Mouse (Mus musculus): ENCODE data around the gene Tmem191c.

The Tmem191c gene

DNA sequence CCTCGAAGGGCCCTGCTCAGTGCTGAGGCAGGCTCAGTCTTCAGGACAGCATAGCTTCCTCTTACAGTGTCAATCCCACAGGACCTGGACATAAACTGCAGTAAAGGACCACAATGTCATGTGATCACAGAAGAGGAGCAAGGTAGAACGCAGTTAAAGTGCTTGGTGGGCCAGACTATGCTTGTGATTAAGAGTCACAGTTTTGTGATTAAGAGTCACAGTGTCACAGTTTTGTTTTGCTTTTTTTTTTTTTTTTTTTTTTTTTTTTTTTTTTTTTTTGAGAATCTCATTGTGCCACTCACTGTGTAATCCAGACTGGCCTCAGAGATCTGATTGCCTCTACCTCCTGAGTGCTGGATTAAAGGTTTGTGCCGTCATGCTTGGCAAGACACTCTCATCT is 9.8 kb upstream of the Tmem191c start:
- DNase-seq (ENCODE audit: low read depth, low spot score) = no peak

DNA sequence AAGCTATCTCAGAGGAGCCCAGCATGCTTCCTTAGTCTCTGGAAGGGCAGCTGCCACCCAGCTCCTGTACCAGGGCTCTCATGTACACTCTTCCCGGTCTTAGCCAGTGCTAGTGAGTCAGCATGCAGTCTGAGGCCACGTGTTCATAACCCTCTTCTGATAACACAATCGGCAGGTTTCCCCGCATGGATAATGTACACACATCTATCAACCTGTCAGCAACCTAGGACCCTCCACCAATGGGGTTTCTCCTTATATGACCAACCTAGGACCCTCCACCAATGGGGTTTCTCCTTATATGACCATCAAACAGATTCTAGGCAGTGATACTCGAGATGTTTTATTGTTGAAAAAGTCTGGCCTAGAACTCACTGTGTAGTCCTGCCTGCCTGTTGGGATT is 7.9 kb upstream of the Tmem191c start:
- DNase-seq (ENCODE audit: low read depth, low spot score) = no peak

DNA sequence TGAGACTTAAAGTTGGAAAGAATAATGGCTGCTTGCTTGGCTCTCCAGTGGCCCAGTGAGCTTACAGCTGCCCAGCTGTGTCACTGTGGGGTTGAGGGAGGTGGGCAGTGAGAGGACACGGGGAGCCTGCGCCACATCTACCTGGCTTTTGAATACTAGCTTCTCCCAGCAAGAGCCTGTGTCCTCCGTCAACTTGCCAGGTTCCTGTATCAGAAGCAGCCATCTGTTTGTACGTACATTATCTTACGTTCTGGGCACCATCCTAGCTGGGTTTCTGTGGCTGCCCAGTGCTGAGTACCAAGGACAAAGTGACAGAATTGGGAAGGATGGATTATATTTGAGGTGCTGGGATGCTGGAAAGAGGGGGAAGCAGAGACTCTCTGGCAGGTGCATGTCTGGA is 6.0 kb upstream of the Tmem191c start:
- no peak for DNase-seq (ENCODE audit: low read depth, low spot score)

DNA sequence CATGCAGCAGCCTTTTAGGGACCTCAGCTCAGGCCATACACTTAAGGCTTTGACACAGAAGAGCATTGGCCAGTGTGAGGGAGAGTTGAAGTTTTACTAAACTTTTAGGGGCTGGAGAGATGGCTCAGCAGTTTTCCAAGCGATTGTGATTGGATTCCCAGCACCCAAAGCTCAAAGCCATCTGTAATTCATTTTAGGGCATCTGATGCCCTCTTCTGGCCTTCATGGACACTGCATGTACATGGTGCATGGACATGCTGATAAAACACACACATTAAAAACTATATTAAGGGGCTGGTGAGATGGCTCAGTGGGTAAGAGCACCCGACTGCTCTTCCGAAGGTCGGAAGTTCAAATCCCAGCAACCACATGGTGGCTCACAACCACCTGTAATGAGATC is 4.8 kb upstream of the Tmem191c start:
- peak; percentile 82 for DNase-seq (ENCODE audit: low read depth, low spot score)

DNA sequence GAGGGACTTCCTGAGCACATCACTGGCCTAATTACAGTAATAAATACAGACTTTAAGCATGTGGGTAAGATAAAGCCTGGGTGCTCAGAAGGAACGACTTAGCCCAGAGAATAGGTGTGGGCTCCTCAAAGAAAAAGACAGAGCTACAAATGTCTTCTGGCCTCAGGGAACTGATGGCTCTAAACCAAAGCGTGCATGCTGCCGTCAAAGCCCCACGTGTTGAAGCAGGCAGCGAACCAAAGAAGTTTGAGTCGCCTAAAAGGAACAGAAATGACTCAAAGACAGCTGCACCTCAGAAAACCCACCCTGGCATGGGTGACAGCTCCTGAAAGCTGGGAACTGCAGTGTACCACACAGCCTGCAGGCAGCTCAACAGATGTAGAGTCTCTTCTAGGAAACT is 4.0 kb upstream of the Tmem191c start:
- DNase-seq (ENCODE audit: low read depth, low spot score) = no peak

DNA sequence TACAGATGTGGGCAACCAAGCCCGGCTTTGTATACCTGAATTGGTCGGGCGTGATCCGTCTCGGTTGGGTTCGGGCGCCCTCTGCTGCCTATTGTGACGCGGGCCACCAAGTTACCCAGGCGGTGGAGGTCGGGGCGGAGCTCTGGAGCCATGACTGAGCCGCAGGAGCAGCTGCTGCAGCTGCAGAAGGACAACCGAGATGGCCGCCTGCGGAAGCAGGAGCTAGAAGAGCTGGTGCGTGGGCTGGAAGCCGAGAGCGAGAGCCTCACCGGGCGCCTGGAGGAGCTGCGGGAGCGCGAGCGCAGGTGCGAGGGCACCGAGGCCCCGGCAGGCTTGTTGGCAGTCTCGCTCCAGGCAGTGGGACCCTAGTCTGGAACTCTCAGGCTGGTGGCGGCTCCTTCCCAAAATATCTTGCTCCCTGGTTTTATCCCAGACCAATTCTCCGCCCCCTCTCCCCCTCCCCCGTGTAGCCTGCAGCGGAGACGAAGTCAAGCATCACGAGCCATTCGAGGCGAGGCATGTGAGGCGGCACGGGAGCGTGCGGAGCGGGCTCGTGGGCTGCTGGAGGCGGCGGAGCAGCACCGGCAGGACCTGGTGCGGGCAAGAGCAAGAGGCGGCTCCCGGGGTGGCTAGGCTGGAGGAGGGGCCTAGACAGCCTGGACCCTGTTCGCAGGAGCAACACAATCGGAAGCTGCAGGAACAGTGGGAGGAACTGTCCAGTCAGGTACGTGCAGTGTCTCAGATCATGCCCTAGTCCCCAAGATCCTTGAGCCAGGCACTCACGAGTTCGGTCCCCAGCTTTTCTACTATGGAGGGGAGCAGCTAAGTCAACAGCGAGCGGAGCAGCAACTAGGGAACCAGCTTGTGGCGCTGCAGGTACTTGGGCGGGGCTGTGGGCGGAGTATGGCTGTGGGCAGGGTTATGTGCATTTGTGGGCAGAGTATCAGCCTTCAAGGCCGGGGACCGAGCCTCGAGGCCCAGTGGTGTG is 581 bp downstream of the Tmem191c start:
- DNase-seq (ENCODE audit: low read depth, low spot score) = peak; percentile 97

DNA sequence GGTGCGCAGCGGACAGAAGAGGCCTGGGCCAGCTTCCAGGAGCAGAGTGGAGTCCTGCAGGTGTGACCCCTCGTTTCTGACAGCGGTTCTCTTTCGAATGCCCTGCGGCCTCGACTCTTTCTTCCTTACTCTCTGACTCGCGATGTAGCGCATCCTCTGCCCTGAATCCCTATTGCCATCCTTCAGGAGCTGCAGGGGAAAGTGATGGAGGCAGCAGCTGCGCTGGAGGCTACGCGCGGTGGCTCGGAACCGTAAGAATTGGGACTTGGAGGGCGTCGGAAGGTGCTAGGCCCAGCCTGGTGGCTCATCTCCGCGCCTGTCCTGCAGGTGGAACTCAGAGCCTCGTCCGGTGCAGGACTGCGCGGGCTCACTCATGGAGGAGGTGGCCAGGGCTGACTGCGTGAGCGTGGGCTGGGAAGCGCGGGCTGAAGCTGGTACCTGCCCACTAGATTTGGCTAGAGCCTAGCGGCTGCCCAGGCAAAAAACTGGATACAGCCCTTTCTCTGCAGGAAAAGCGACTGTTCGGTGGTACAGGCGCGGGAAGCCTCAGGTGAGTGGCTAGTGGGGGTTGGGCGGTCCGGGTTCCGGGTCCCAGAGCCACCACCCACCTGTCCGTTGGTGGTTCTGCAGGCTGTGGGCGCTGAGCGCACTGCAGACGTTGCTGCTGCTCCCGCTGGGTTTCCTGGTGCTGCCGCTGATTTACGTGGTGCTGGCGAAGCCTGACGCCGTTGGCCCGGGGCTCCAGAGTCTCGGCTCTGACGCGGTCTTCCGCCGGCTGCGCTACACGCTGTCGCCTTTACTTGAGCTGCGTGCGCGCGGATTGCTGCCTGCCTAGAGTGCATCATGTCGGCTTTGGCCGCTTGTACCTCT is 1.7 kb downstream of the Tmem191c start:
- peak; percentile 47 for DNase-seq (ENCODE audit: low read depth, low spot score)

DNA sequence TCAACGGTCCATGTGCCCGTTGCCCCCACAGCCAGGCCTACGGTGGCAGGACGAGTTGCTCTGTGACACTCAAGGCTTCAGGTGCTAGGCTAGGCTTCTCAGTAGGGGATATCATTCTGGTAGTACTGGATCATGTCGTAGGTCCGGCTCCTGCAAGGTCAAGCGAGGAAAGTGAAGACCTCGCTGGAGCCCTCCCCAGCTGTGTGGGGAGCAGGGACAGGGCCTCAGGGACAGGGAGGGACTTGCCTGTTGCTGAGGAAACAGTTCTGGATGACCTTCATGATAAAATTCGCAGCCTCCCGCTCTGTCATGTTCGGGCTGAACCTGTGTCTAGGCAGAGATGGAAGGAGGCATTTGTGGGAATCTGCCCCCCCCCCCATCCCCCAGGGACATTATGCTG is 4.6 kb downstream of the Tmem191c start:
- DNase-seq (ENCODE audit: low read depth, low spot score) = no peak

DNA sequence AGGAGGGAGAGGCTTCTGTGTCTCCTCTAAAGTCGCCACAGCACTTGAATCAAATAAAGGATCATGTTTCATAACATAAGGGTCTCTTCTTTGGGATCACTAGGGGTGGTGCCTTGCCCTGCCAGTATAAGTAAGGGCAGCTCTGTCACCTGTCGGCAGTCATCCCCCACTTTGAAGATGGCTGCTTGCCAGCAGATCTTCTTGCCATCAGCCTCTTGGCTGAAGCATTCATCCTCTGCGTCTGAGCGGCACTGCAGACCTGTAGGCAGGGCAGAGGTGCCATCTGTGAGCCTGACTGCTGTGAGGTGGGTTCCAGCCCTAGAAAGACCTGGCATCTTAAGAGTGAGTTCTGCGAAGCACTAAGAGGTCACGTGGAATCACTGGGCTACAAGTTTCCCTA is 7.3 kb downstream of the Tmem191c start:
- no peak for DNase-seq (ENCODE audit: low read depth, low spot score)

DNA sequence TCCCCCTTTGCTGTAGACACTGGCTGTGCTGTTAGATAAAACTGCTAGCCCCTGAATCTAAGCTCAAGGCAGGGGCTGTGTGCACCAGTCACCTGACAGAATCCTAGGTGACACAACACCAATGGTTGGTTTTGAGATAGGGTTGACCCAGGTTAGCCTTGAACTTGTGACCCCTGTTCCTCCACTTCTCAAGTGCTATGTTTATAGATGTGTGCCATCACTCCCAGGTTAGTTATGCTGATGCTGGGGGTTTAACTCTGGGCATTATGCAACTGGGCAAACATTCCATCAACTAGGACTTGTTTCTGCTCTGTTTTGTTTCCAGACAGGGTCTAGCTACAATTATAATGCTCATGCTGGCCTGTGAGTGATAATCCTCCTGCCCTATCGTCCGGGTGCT is 11.2 kb downstream of the Tmem191c start:
- DNase-seq (ENCODE audit: low read depth, low spot score) = no peak

DNA sequence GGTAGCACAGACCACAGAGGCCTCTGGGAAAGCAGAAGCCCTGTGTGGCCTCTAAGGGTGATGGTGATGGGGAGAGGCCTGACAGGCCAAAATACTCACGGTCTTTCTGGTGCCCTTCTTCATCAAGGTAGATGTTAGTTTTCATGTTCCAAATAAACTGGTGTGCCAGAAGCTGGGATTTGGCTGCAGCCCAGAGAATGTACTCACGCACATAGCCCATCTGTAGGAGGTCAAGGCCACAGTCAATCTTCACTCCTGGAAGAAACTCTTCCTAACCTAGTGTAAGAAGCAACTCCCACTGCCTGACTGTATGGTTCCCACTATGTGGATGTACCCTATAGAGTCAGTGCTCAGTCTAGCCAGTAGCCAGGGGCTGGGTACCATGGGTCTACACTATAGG is 15.1 kb downstream of the Tmem191c start:
- no peak for DNase-seq (ENCODE audit: low read depth, low spot score)

DNA sequence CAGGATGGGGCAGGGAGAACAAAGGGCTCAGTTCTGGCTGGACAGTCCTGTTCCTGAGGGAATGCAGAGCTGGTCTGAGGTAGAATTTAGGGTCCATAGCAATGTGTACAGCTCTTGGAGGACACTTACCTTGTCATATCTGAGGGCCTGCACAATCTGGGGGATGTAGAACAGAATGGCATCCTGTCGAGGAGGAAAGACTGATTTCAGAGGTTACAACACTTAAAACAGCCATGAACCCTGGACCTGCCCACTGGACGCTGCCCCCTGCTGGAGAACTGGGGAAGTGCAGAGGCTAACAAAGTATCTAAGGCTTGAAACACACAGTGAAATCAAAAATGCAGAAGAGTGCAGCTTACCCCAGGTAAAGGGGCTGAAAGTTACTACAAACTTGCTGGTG is 16.9 kb downstream of the Tmem191c start:
- peak; percentile 72 for DNase-seq (ENCODE audit: low read depth, low spot score)

DNA sequence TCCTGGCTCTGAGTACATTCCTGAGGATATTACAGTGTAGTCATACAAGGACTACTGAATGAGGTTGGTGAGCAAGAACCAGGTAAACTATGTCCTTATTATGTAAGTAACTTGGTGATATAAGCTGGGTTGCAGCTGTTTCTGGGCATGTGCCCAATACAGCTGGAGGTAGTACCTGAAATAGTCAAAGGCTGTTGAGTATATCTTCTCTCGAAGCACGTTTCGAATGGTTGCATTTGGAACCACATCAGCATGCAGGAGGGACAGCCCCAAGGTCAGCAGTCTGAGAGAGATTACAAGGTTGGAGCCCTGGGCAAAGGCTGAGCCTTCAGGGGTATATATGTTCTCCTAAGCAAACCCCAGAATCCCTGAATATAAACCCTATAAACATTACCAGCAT is 24.9 kb downstream of the Tmem191c start:
- DNase-seq (ENCODE audit: low read depth, low spot score) = no peak

DNA sequence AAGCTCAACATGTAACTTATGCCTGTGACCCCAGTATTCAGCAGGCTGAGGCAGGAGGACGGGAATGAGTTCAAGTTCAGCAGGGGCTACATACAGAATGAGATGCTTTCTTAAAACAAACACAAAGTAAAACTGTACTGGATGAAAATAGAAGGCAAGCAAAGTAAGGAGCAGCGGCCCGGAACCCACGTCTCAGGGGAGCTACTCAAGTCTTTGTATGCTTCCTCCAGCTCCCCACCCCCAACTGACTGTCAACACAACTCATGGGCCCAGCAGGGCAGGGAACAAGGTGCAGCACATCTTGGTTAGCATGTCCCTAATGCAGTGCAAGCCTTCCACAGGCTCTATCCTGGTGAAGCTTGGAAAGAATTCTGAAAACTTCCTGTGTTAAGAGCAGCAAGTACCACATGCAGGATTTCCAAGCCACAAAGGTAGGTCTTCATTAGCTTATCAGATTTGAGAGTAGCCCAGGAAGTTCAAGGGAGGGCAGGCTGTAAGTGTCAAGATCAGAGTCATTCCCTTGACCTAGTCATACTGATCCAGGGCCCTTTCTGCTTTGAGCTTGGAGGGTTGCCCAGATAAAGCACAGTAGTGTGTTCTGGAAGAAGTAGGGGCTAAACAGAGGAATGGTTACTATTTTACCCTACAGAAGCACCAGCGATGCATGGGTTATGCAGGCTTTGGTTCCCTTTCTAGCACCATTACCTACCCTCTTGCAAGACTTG is 27.8 kb downstream of the Tmem191c start:
- no peak for DNase-seq (ENCODE audit: low read depth, low spot score)

DNA sequence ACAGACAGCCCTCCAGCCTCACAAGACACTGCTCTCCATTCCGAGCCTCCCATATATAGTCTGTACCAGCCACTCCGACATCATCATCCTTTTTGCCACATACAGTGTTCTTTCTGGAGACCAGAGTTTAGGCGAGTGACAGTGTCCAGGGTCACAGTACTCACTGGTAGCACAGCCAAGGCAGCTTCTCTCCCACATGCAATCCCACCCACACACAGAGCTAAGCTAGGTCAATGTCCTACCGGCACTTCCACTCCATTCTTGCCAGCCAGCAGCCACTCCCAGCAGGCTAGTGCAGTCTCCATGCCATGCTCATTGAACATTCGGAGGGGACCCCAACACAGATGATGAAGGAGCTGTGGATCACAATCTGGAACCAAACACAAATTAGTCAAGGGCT is 31.6 kb downstream of the Tmem191c start:
- DNase-seq (ENCODE audit: low read depth, low spot score) = no peak

DNA sequence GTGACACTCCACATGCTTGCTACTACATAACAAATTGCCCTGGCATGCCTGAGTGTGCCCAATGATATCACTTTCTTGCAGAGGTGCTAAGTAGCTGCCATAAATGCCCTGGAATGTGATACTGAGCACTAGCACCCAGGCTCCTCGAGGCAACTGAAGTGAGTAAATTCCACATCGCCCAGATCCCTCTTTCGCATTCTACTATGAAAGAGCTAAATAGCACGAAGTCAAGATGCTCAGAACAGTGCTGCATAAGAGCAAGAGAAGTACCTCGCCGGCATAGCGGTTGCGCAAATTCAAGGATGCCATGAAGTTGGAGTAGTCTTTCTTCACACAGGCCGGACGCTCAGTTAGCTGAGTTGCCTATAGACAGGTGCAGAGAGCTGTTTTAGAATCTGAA is 33.2 kb downstream of the Tmem191c start:
- no peak for DNase-seq (ENCODE audit: low read depth, low spot score)

DNA sequence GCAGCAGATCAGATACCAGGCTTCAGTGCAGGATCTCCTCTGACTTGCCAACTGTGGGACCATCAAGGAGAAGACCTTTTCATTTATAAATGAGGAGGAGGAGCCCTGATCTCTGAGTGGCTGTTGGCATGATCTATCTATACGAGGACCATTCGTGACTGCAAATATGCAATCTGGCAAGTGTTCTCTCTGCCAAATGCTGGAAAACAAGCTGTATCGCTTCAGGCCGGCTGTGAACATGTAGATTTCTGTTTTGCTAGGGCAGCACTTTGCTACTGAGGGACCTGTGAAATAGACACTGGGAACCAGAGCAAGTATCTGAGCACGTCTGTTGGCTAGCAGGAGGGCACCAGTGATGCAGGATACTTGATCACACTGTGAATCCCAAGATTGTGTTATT is 36.7 kb downstream of the Tmem191c start:
- DNase-seq (ENCODE audit: low read depth, low spot score) = no peak

DNA sequence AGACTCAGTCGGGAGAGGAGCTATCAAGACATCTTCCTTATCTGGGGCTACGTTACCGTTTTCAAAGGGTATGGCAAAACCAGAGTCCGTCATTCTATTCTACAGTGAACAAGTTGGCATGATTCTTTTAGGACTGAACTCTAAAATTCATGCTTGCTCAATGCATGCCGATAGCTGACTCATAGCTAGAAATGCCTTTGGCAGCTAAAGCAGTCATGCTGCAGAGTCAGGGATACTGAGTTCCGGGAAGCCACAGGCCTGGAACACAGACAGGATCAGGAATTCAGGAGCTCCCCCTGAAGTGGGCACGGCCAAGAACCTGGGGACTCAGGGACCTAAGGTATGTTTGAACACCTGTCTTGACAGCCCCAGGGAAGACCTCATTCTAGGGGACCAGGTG is 40.7 kb downstream of the Tmem191c start:
- no peak for DNase-seq (ENCODE audit: low read depth, low spot score)

DNA sequence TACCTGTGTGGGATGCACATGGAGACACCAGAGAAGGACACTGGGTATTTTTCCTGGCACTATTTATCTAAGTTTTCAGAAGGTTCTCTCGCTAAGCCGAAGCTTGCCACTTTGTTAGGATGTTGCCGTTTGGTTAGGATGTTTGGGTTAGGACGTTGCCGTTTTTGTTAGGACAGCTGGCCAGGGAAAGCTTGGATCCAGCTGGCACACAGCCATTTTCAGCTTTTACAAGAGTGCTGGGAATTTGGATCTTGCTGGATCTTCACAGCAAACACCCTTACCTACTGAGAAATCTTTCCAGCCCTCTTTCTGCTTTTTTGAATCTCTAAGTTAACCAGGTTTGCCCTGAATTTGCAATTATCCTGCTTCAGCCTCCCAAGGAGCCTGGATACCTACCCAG is 45.6 kb downstream of the Tmem191c start:
- no peak for DNase-seq (ENCODE audit: low read depth, low spot score)

DNA sequence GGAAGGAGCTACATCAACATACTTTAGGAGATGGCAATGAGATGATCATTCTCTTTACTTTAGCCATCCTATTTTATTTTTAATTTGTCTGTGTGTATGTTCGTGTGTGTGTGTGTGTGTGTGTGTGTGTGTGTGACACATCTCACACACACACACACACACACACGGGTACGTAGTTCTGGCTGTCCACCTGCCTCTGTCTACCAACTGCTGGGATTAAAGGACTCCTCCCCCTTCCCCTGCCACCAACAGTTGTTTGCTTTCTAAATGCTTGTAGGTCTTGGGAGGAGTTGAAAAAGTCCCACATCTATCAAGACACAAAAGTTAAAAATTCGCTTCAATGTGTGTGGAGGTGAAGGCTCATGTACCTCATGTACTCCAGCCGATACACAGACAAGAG is 48.9 kb downstream of the Tmem191c start:
- DNase-seq (ENCODE audit: low read depth, low spot score) = no peak

DNA sequence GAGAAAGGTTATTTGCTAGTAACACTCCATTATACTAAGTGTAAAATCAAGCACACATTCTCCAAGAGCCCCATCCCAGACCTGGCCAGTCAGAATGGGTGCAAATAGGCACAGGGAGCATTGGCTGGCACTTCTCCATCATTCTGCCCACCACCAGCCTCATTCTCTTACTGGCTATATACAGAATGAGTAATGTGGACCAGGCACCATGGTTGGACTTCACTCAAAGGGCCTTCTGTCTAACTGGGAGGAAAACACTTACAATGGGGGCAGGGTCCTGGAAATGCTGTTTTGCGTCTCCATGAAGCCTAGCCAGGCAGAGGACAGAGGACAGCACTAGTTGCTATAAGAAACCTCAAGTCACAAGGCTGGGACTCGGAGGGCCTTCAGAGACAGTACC is 50.2 kb downstream of the Tmem191c start:
- no peak for DNase-seq (ENCODE audit: low read depth, low spot score)

All from R1 (cell line).